ENCODE assay signal across 9 mouse cellular contexts in the genomic region with DNA sequence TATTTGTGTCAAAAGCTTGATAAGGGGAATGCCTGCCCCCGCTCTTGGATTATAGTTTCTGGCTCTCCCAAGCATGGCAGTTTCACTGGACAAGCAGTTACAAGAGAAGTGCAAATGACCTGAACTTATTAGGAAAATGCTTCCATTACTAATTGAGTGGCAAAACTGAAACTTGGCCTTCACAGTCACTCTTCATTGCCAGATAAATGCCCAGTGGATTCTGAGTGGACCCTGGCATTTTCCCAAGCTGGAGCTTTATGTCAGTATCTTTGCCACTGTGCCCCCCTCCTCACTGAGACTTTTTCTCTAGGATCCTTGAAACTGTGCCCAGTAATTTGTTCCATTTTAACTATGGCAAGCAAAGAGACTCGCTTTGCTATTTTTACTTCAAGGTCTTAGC.
A peak's percentile ranks its signal among the peaks of the same experiment; 100 is the strongest.
DNase-seq lines count a peak whose midpoint lies in the region; ATAC-seq and TF ChIP-seq lines count a peak whose summit lies in the region.
"Had no signal": no experiment of that assay in that cellular context is flagged by ENCODE, and none has a peak within 500 bp of the region (broad histone marks: within the 10 kb centered on the region; RNA-seq: fewer than 3 reads in every experiment).

No protein-coding gene starts in this region.

- 0 out of 2 replicates have a peak, but pooled peaks cover 6% of the 10 kb centered on the region for H3K4me1 ChIP-seq in heart, embryonic 15.5 days (replicated peaks)
- H3K4me1 ChIP-seq in midbrain, postnatal 0 days (ENCODE audit: insufficient read depth, low read length): no peaks in the 10 kb centered on the region
- no peaks in the 10 kb centered on the region for H3K4me1 ChIP-seq in midbrain, embryonic 11.5 days (ENCODE audit: control insufficient read depth, insufficient read depth, low read length)

- TF ChIP-seq CTCF in midbrain, postnatal 0 days (IDR thresholded peaks at IDR 0.05): no peak
- no peak for TF ChIP-seq CTCF in brain, embryonic 14.5 days (IDR thresholded peaks at IDR 0.05; ENCODE audit: borderline replicate concordance, extremely low read depth, insufficient read depth, insufficient read length)

- no peak overlapping the region for H3K4me3 ChIP-seq in heart, embryonic 15.5 days
- H3K4me3 ChIP-seq in midbrain, postnatal 0 days (ENCODE audit: low read depth, low read length): no peak overlapping the region
- no peak overlapping the region for H3K4me3 ChIP-seq in midbrain, embryonic 11.5 days (ENCODE audit: low read depth, low read length)

- no peaks in the 10 kb centered on the region for H3K36me3 ChIP-seq in heart, embryonic 15.5 days
- H3K36me3 ChIP-seq in midbrain, postnatal 0 days (ENCODE audit: insufficient read depth, low read length): no peaks in the 10 kb centered on the region
- H3K36me3 ChIP-seq in midbrain, embryonic 11.5 days (ENCODE audit: control insufficient read depth, insufficient read depth, low read length): no peaks in the 10 kb centered on the region

- H3K4me2 ChIP-seq in heart, embryonic 15.5 days: no peak overlapping the region
- H3K4me2 ChIP-seq in midbrain, postnatal 0 days (ENCODE audit: low read depth, low read length, poor library complexity, severe bottlenecking): no peak overlapping the region
- H3K4me2 ChIP-seq in midbrain, embryonic 11.5 days: no peak overlapping the region

- H3K9ac ChIP-seq in heart, embryonic 15.5 days: no peak overlapping the region
- H3K9ac ChIP-seq in midbrain, postnatal 0 days (replicated peaks; ENCODE audit: low read length, poor library complexity, severe bottlenecking): no peak overlapping the region
- no peak overlapping the region for H3K9ac ChIP-seq in midbrain, embryonic 11.5 days (ENCODE audit: low read length)

- H3K9me3 ChIP-seq in heart, embryonic 15.5 days (replicated peaks): no peaks in the 10 kb centered on the region
- no peaks in the 10 kb centered on the region for H3K9me3 ChIP-seq in midbrain, postnatal 0 days (ENCODE audit: low read length)
- no peaks in the 10 kb centered on the region for H3K9me3 ChIP-seq in midbrain, embryonic 11.5 days (ENCODE audit: control insufficient read depth, low read length)

- DNase-seq in heart, adult 9 months (ENCODE audit: low spot score in 2 of 2): no peak
- DNase-seq in midbrain, postnatal 0 days (ENCODE audit: low spot score): peak; percentile 77
- DNase-seq in midbrain, embryonic 11.5 days (ENCODE audit: low spot score, missing footprints): no peak
- peak; percentile 80 for DNase-seq in brain, embryonic 14.5 days (ENCODE audit: low read depth)
- peak; percentile 16 to 37 for DNase-seq in layer of hippocampus, postnatal 10 days (ENCODE audit: low spot score in 2 of 2)
- no peak for DNase-seq in embryo, embryonic 10 days (ENCODE audit: low spot score)
- DNase-seq in c-Kit-positive CD71-positive TER-119-positive erythroid progenitor cells, embryonic 14.5 days (ENCODE audit: low spot score): no peak
- DNase-seq: lung, postnatal 36 days had no signal

- WGBS in heart, embryonic 15.5 days: 55% methylated on average over 2 of the region's 2 CpGs
- WGBS in midbrain, postnatal 0 days: 73% methylated on average over 2 of the region's 2 CpGs
- 83% methylated on average over 2 of the region's 2 CpGs for WGBS in midbrain, embryonic 11.5 days

- ATAC-seq in heart, embryonic 15.5 days (replicated peaks; ENCODE audit: insufficient number of reproducible peaks, insufficient read depth, low FRiP score, low read depth): no peak
- ATAC-seq in midbrain, postnatal 0 days (ENCODE audit: low FRiP score): no peak; the same call in 1 of the 2 replicates
- ATAC-seq in midbrain, embryonic 11.5 days (ENCODE audit: low FRiP score): no peak

- H3K27ac ChIP-seq in heart, embryonic 15.5 days: 0 out of 2 replicates have a peak overlapping the region, but pooled peaks have one; percentile 16
- H3K27ac ChIP-seq in midbrain, postnatal 0 days (ENCODE audit: low read depth, low read length): no peak overlapping the region
- H3K27ac ChIP-seq in midbrain, embryonic 11.5 days (ENCODE audit: low read depth, low read length): no peak overlapping the region

- H3K27me3 ChIP-seq in heart, embryonic 15.5 days: no peaks in the 10 kb centered on the region
- no peaks in the 10 kb centered on the region for H3K27me3 ChIP-seq in midbrain, postnatal 0 days (ENCODE audit: insufficient read depth, low read length)
- H3K27me3 ChIP-seq in midbrain, embryonic 11.5 days (ENCODE audit: control insufficient read depth, insufficient read depth, low read length): no peaks in the 10 kb centered on the region

- no peak for TF ChIP-seq POLR2A in brain, embryonic 14.5 days (IDR thresholded peaks at IDR 0.05; ENCODE audit: borderline replicate concordance, extremely low read depth, insufficient read depth, insufficient read length, poor library complexity, severe bottlenecking)

Comparison
In these comparisons a context has a peak if more than half of its experiments do, and no peak if none do; other contexts are left out.
1. DNase-seq: peak in midbrain, postnatal 0 days (single experiment), brain, embryonic 14.5 days (single experiment) and layer of hippocampus, postnatal 10 days (2 of 2); none in heart, adult 9 months (0 of 2), midbrain, embryonic 11.5 days (single experiment), embryo, embryonic 10 days (single experiment) and c-Kit-positive CD71-positive TER-119-positive erythroid progenitor cells, embryonic 14.5 days (single experiment).